Mouse (Mus musculus) kidney, postnatal 10 days (tissue): Measurements from ENCODE around the gene Cfap43.

ENCODE experiments used
- DNase-seq: peaks from one replicate; pipeline ENCODE4 v3.0.0; 2021; ENCODE audit warnings: mixed read lengths

Gene Cfap43

DNA sequence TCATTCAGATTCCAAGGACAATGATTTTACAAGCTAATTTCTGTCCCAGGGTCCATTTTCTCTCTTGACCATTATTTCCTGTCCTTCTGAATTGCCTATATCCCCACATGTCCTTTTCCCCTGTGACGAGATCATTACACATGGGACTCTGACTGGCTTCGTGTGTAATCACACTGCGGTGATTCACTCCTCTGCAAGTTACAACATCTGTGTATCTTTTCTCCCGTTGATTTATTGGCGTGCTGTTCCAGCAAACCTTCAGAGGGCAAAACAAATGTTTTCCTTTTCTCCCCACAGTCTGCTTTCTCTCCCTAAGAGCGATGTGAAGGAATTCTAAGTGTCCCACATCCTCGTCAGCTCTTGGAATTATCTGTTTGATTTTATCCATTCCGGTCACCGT lies 219.3 kb downstream of the Cfap43 start:
- DNase-seq, result no peak

GRCm38 (mm10) chr19:47698266-47698665 lies 220.8 kb downstream of the Cfap43 start:
- no peak for DNase-seq

DNA sequence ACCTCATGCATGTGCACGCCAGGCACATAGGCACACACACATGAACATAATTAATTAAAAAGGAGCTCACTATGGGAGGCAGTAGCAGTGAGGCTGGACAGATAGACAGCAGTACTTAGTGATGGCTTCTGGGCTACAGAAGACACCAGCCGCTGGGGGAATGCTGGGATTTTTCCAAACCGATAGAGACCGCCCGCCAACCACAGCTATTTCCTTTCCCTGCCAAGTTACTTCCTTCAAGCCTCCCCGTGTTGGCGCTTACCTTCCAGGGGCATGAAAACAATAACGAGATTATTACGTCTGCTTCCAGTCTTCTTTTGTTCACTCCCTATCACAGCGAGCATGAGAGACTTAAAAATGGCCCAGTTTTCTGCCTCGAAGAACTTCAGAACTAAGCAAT lies 222.0 kb downstream of the Cfap43 start:
- DNase-seq, result no peak

DNA sequence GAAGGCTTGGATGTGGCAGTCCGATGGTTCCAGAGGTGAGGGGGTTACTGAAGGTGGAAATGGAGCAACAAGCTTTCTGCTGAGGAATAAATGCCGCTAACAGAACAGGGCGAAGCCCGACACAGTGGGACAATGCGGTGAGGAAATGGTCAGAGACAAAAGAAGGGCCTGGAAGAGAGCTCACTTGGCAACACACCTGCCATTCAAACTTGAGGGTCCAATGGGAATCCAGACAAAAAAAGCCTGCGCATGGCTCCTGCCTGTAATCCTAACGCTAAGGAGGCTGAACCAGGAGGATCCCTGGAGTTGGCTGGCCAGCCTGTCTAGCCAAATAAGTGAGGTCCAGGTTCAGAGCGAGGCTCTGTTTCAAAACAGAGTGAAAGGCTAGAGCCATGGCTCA lies 222.7 kb downstream of the Cfap43 start:
- no peak for DNase-seq

- DNase-seq, result no peak
These were observed 223.4 kb downstream of the Cfap43 start for GRCm38 (mm10) chr19:47695725-47696124.

DNA sequence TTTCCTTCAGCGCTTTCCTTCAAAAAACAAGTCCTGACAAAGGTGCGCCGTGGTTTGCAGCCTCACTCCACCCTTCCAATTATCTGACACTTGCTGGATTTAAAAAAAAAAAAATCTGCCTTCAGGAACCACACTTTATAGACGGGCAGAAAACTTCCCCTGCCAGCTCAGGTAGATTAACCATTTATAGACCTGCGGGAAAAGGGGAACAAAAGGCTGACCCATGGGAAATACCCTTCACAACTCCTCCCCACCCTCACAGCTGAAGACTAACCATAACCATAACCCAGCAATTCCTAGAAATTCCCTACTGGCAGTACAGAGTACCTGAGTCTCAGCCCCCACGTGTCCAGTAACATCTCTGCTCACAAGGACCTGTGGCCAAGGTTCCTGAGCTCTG lies 227.1 kb downstream of the Cfap43 start, which contains the start of gene Col17a1:
TSS of gene Col17a1 (minus strand) at position 101 of the 400 bp plus-strand sequence.
- DNase-seq, result no peak

DNA sequence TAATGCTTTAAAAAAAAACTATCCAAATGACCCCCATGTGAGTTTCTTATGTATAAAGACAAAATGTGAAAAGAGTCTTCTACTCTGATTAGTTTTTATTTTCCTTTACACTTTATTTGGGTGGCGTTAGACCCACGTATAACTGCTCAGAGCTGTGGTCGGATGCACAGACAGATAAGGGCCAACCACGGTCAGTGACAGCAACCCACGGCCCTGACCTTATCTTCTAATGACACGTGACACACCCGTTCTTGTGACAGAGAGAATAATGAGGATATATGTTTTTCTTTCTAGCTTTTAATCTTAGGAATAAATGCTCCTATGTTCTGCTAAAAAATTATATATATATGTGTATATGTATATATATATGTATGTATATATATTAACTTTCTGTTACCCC lies 229.5 kb downstream of the Cfap43 start:
- no peak for DNase-seq
